Mouse (Mus musculus) megakaryocyte, embryonic 14.5 days (primary cell): ENCODE results near the gene Atrn. TPM values are rescaled to one million over a fixed set of nuclear protein-coding genes. Genes with fewer than 3 reads are reported as not detected.

Experiments
- H3K27me3 ChIP-seq: replicated peaks from 2 replicates; pipeline ENCODE3; 2012; ENCODE audit warnings: inconsistent platforms
- H3K36me3 ChIP-seq: replicated peaks from 2 replicates; pipeline ENCODE3; 2012; ENCODE audit warnings: low read length, inconsistent platforms, mixed read lengths
- H3K4me1 ChIP-seq: 2 replicates; pipeline ENCODE4 v1.6.1; 2012; ENCODE audit warnings: inconsistent platforms
- H3K4me3 ChIP-seq: replicated peaks from 2 replicates; pipeline ENCODE3; 2012; ENCODE audit warnings: moderate library complexity, mild to moderate bottlenecking, inconsistent platforms
- H3K9me3 ChIP-seq: 2 replicates; pipeline ENCODE4 v1.6.1; 2012; ENCODE audit warnings: inconsistent platforms
- FLI1 ChIP-seq: IDR thresholded peaks from 2 replicates; pipeline ENCODE4 v1.6.1; 2012; ENCODE audit warnings: low read length, inconsistent platforms, mixed read lengths
- GATA1 ChIP-seq: IDR thresholded peaks from 3 replicates; pipeline ENCODE4 v1.6.1; 2012; ENCODE audit warnings: mixed read lengths, low read length, inconsistent platforms, borderline replicate concordance
- polyA plus RNA-seq: library from polyadenylated mRNA; stranded (reverse); fragments of >175 nt; gene quantifications from 2 replicates; pipeline ENCODE4 v1.2.3, GENCODE M21; 2012; ENCODE audit warnings: low replicate concordance; ENCODE audit not compliant: insufficient read depth

Gene Atrn
- polyA plus RNA-seq, 1 experiment: 1.2 TPM

- TF ChIP-seq GATA1: no peak
- no peak for TF ChIP-seq FLI1
- Histone ChIP-seq H3K27me3 (peaks cover 55% of the 10 kb centered on the region), H3K4me1 (peaks cover 48% of the 10 kb centered on the region), H3K9me3 (peaks cover 11% of the 10 kb centered on the region), H3K36me3 (no peaks in the 10 kb centered on the region), H3K4me3 (no peak overlapping the region)
Observed at GRCm38 (mm10) chr2:131036757-131037156, 130.5 kb downstream of the Atrn start.

GRCm38 (mm10) chr2:131037226-131037990, 131.1 kb downstream of the Atrn start:
- TF ChIP-seq GATA1 (no peak), FLI1 (no peak)
- peaks cover 46% of the 10 kb centered on the region for H3K4me1 ChIP-seq
- H3K27me3 ChIP-seq: peaks cover 61% of the 10 kb centered on the region
- no peaks in the 10 kb centered on the region for H3K36me3 ChIP-seq
- peaks cover 11% of the 10 kb centered on the region for H3K9me3 ChIP-seq
- H3K4me3 ChIP-seq: no peak overlapping the region

- no peak overlapping the region for H3K4me3 ChIP-seq
- TF ChIP-seq FLI1 (no peak), GATA1 (no peak)
- H3K4me1 ChIP-seq: peaks cover 46% of the 10 kb centered on the region
- H3K36me3 ChIP-seq: no peaks in the 10 kb centered on the region
- peaks cover 9% of the 10 kb centered on the region for H3K9me3 ChIP-seq
- peaks cover 69% of the 10 kb centered on the region for H3K27me3 ChIP-seq
Observed at GRCm38 (mm10) chr2:131038197-131038596, 131.9 kb downstream of the Atrn start.

GRCm38 (mm10) chr2:131038675-131039074, 132.4 kb downstream of the Atrn start:
- Histone ChIP-seq H3K4me1 (peaks cover 46% of the 10 kb centered on the region), H3K4me3 (no peak overlapping the region), H3K36me3 (no peaks in the 10 kb centered on the region), H3K27me3 (peaks cover 71% of the 10 kb centered on the region), H3K9me3 (peaks cover 4% of the 10 kb centered on the region)
- no peak for TF ChIP-seq GATA1
- no peak for TF ChIP-seq FLI1

- TF ChIP-seq GATA1: no peak
- no peak for TF ChIP-seq FLI1
- H3K4me3 ChIP-seq: peak overlapping the region; percentile 89
Observed at GRCm38 (mm10) chr2:131040854-131041825, 134.8 kb downstream of the Atrn start.

GRCm38 (mm10) chr2:131042988-131043387, 136.7 kb downstream of the Atrn start, which contains the start of gene Gfra4:
Gene Gfra4, minus strand, starts transcription at chr2:131043088.
- Histone ChIP-seq H3K36me3 (no peaks in the 10 kb centered on the region), H3K4me1 (peaks cover 31% of the 10 kb centered on the region), H3K9me3 (no peaks in the 10 kb centered on the region), H3K4me3 (no peak within 1 kb of the TSS), H3K27me3 (peaks cover 84% of the 10 kb centered on the region)
- TF ChIP-seq GATA1 (no peak), FLI1 (no peak)

More at GRCm38 (mm10) chr2:131040854-131041825, 134.8 kb downstream of the Atrn start:
- peaks cover 82% of the 10 kb centered on the region for H3K27me3 ChIP-seq
- H3K36me3 ChIP-seq: no peaks in the 10 kb centered on the region
- no peaks in the 10 kb centered on the region for H3K9me3 ChIP-seq
- H3K4me1 ChIP-seq: peaks cover 49% of the 10 kb centered on the region

- Histone ChIP-seq H3K27me3 (peaks cover 72% of the 10 kb centered on the region), H3K4me3 (no peak overlapping the region), H3K36me3 (no peaks in the 10 kb centered on the region), H3K4me1 (peaks cover 24% of the 10 kb centered on the region), H3K9me3 (no peaks in the 10 kb centered on the region)
- TF ChIP-seq GATA1 (no peak), FLI1 (no peak)
Observed at GRCm38 (mm10) chr2:131044354-131044852, 138.1 kb downstream of the Atrn start.

GRCm38 (mm10) chr2:131044989-131045720, 138.9 kb downstream of the Atrn start:
- H3K9me3 ChIP-seq: no peaks in the 10 kb centered on the region
- no peak for TF ChIP-seq FLI1
- no peak for TF ChIP-seq GATA1
- H3K36me3 ChIP-seq: no peaks in the 10 kb centered on the region
- no peak overlapping the region for H3K4me3 ChIP-seq
- peaks cover 67% of the 10 kb centered on the region for H3K27me3 ChIP-seq
- peaks cover 20% of the 10 kb centered on the region for H3K4me1 ChIP-seq

- TF ChIP-seq GATA1 (no peak), FLI1 (no peak)
- peaks cover 67% of the 10 kb centered on the region for H3K27me3 ChIP-seq
- H3K4me3 ChIP-seq: no peak overlapping the region
- H3K4me1 ChIP-seq: peaks cover 16% of the 10 kb centered on the region
- H3K9me3 ChIP-seq: no peaks in the 10 kb centered on the region
- H3K36me3 ChIP-seq: no peaks in the 10 kb centered on the region
Observed at GRCm38 (mm10) chr2:131046025-131046424, 139.7 kb downstream of the Atrn start.
